Mouse (Mus musculus) heart, embryonic 13.5 days (tissue): ENCODE results near the gene Smim17. TPM values are rescaled to one million over a fixed set of nuclear protein-coding genes. Genes with fewer than 3 reads are reported as not detected.

Experiments
- polyA plus RNA-seq: library from polyadenylated mRNA; unstranded; fragments of >200 nt; fragmentation: Nextera tagmentation; extraction: Ambion mirVana; gene quantifications from 2 replicates; pipeline ENCODE4 v1.2.1, GENCODE M21; 2015

Smim17 gene
- polyA plus RNA-seq, 1 experiment from 2014 or later: not detected

Other genes with a start within 250 kb of the Smim17 start
- gene Zfp787, start 242.7 kb upstream of the Smim17 start, polyA plus RNA-seq: 19.1 and 20.0 TPM in 2 replicates
- 26.8 and 34.0 TPM in 2 replicates for gene Zfp444, start 226.5 kb upstream of the Smim17 start, polyA plus RNA-seq
- not detected in 2 replicates for gene Galp, start 201.6 kb upstream of the Smim17 start, polyA plus RNA-seq
- gene Zscan5b, start 176.4 kb upstream of the Smim17 start, polyA plus RNA-seq: not detected in 2 replicates
- not detected in 2 replicates for gene Epp13, start 146.0 kb upstream of the Smim17 start, polyA plus RNA-seq
- 3.6 and 4.2 TPM in 2 replicates for gene Zfp667, start 112.1 kb upstream of the Smim17 start, polyA plus RNA-seq
- gene Zfp583, start 67.4 kb upstream of the Smim17 start, polyA plus RNA-seq: 2.7 and 4.6 TPM in 2 replicates
- gene Gm3854, start 55.0 kb upstream of the Smim17 start, polyA plus RNA-seq: 1.0 and 1.2 TPM in 2 replicates
- gene Zfp78, start 35.4 kb upstream of the Smim17 start, polyA plus RNA-seq: 1.1 TPM in 2 replicates
- gene Zfp28, start 15.4 kb upstream of the Smim17 start, polyA plus RNA-seq: 7.0 and 7.4 TPM in 2 replicates
- not detected in 2 replicates for gene Gm20715, start 11.6 kb downstream of the Smim17 start, polyA plus RNA-seq
- gene Olfr1344, start 40.0 kb downstream of the Smim17 start, polyA plus RNA-seq: not detected in 2 replicates
- gene Olfr1336, start 57.5 kb downstream of the Smim17 start, polyA plus RNA-seq: not detected in 2 replicates
- gene Olfr1346, start 68.4 kb downstream of the Smim17 start, polyA plus RNA-seq: not detected in 2 replicates
- gene Olfr5, start 88.2 kb downstream of the Smim17 start, polyA plus RNA-seq: not detected in 2 replicates
- gene Olfr1347, start 101.0 kb downstream of the Smim17 start, polyA plus RNA-seq: not detected in 2 replicates
- gene Olfr1348, start 110.0 kb downstream of the Smim17 start, polyA plus RNA-seq: not detected in 2 replicates
- not detected in 2 replicates for gene Olfr1349, start 124.2 kb downstream of the Smim17 start, polyA plus RNA-seq
- not detected in 2 replicates for gene Olfr1350, start 166.1 kb downstream of the Smim17 start, polyA plus RNA-seq